Mouse (Mus musculus) testis, adult 2 months (tissue): ENCODE measurements at regions not wholly inside any gene's neighbourhood (a gene's known extent, or its start where the extent isn't known, plus 50 kb on each side); places are given as distances from the start of the nearest gene placed in this dataset.

Source experiments
- CTCF ChIP-seq: fragments of 200-500 bp; IDR thresholded peaks from 2 replicates; pipeline ENCODE4 v1.5.1; 2012; ENCODE audit warnings: low read depth, mild to moderate bottlenecking, inconsistent platforms, low read length, moderate library complexity; ENCODE audit not compliant: control insufficient read depth, insufficient read depth, insufficient replicate concordance
- POLR2A ChIP-seq: fragments of 200-500 bp; IDR thresholded peaks from 2 replicates; pipeline ENCODE4 v1.6.1; 2012; ENCODE audit warnings: low read depth, mild to moderate bottlenecking, inconsistent platforms, low read length, moderate library complexity; ENCODE audit not compliant: control insufficient read depth

DNA sequence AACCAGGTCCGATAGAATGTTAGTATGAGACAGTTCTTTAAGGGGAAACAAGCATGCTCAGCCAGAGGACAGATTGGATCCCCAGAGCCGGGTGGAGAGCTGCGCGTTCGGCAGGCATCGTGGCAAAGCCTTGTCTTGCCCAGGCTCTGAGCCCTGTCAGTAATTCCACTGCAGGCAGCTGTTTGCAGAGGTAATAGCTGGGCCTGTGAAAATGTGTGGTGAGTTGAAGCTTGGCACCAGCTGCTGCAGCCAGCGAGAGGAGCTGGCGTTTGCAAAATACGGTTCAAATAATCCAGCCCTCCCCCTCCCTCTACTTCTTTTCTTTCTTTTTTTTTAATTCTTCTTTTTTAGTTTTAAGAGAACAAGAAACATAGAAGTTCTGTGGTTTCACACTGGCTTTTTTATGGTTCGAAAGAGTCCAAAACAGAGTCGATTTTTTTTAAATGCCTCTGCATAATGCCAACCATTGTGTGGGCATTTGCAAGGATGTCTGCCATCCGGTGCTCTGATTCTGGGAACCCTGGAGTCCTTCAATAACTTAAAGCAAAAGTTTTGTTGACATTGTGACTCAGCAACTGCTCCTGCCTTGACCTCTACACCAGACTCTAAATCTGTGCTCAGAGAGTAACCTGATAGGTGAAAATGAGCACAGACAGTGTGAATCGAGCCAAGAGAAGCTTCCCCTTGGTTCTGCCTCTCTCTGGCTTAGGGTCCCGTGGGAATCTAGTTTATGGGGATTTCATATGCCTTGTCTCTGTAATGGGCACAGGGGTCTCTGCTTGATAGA lies 190.7 kb downstream of the Bcl11b start:
- TF ChIP-seq CTCF: no peak
- TF ChIP-seq POLR2A: no peak
